In the genomic region with DNA sequence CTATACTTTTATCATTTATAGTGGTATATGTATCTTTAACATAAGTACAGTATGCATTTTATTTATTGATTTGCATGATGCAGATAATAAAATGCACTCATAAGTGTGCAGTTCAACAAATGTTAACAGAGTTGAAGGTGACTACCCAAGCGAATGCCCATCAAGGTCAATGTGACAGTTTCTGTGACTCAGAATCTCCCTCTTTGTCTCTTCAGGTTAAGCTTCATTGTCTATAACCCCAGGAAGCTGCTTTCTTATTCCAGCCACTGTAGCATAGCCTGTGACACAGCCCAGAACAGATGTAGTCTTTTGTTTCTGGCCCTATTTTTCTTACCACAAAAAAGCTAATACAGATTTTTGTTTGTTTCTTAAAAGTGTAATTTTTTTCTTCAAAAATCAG, we compare ENCODE assay signal across 24 mouse cellular contexts.
A peak's percentile ranks its signal among the peaks of the same experiment; 100 is the strongest.
DNase-seq lines count a peak whose midpoint lies in the region; ATAC-seq and TF ChIP-seq lines count a peak whose summit lies in the region.
"Had no signal": no experiment of that assay in that cellular context is flagged by ENCODE, and none has a peak within 500 bp of the region (broad histone marks: within the 10 kb centered on the region; RNA-seq: fewer than 3 reads in every experiment).

No protein-coding gene starts in this region.

- no peak for ATAC-seq in hindbrain, postnatal 0 days
- ATAC-seq: forebrain, embryonic 13.5 days; forebrain, embryonic 16.5 days; intestine, postnatal 0 days had no signal

- H3K36me3 ChIP-seq in hindbrain, embryonic 10.5 days: no peaks in the 10 kb centered on the region
- no peaks in the 10 kb centered on the region for H3K36me3 ChIP-seq in hindbrain, postnatal 0 days (ENCODE audit: insufficient read depth, low read length)
- H3K36me3 ChIP-seq: forebrain, embryonic 10.5 days; heart, embryonic 12.5 days; heart, embryonic 15.5 days had no signal

- no peaks in the 10 kb centered on the region for H3K9me3 ChIP-seq in hindbrain, embryonic 10.5 days
- H3K9me3 ChIP-seq in hindbrain, postnatal 0 days (ENCODE audit: low read length): no peaks in the 10 kb centered on the region
- H3K9me3 ChIP-seq: forebrain, embryonic 10.5 days; forebrain, embryonic 13.5 days; heart, embryonic 12.5 days; heart, embryonic 15.5 days had no signal

- no peak overlapping the region for H3K4me2 ChIP-seq in hindbrain, postnatal 0 days (ENCODE audit: low read depth, low read length)
- H3K4me2 ChIP-seq: forebrain, embryonic 13.5 days; heart, embryonic 12.5 days; heart, embryonic 15.5 days; hindbrain, embryonic 14.5 days had no signal

- H3K27me3 ChIP-seq in hindbrain, embryonic 10.5 days (ENCODE audit: insufficient read depth, poor library complexity, severe bottlenecking): no peaks in the 10 kb centered on the region
- no peaks in the 10 kb centered on the region for H3K27me3 ChIP-seq in hindbrain, postnatal 0 days (ENCODE audit: insufficient read depth, low read length)
- H3K27me3 ChIP-seq: CH12.LX; forebrain, embryonic 13.5 days; heart, embryonic 12.5 days; heart, embryonic 15.5 days had no signal

- no peak for DNase-seq in hindbrain, embryonic 10.5 days (ENCODE audit: low spot score)
- DNase-seq in hindbrain, postnatal 0 days (ENCODE audit: low spot score): no peak
- DNase-seq in Muller cell, postnatal 12 days (ENCODE audit: inconsistent ontology term): peak; percentile 45
- DNase-seq in retina, embryonic 14.5 days (ENCODE audit: low spot score): peak; percentile 61
- no peak for DNase-seq in adrenal gland, adult 8-10 months
- no peak for DNase-seq in layer of hippocampus, adult 9-11 months
- DNase-seq: adrenal gland, postnatal 10 days; adrenal gland, postnatal 36 days; B cell, adult 2 months; cerebellum, adult 18-20 months; cerebellum, adult 9-10 months; cerebellum, postnatal 14 days; gastrocnemius, postnatal 10 days; gastrocnemius, postnatal 36 days; heart, postnatal 10 days; heart, postnatal 36 days had no signal

- no peak overlapping the region for H3K9ac ChIP-seq in hindbrain, postnatal 0 days (replicated peaks; ENCODE audit: low read length)
- H3K9ac ChIP-seq: forebrain, embryonic 13.5 days; heart, embryonic 12.5 days; heart, embryonic 15.5 days; hindbrain, embryonic 14.5 days had no signal

- peaks cover 8% of the 10 kb centered on the region; the same call in 1 of the 2 replicates for H3K4me1 ChIP-seq in hindbrain, embryonic 10.5 days (replicated peaks)
- H3K4me1 ChIP-seq in hindbrain, postnatal 0 days (ENCODE audit: insufficient read depth, low read length): no peaks in the 10 kb centered on the region
- H3K4me1 ChIP-seq: forebrain, embryonic 10.5 days; forebrain, embryonic 13.5 days had no signal

- H3K4me3 ChIP-seq in hindbrain, embryonic 10.5 days: no peak overlapping the region
- no peak overlapping the region for H3K4me3 ChIP-seq in hindbrain, postnatal 0 days (ENCODE audit: low read length)
- H3K4me3 ChIP-seq: forebrain, embryonic 10.5 days; forebrain, embryonic 13.5 days; heart, embryonic 12.5 days; heart, embryonic 15.5 days had no signal

- peak overlapping the region; percentile 66 for H3K27ac ChIP-seq in hindbrain, embryonic 10.5 days
- no peak overlapping the region for H3K27ac ChIP-seq in hindbrain, postnatal 0 days
- H3K27ac ChIP-seq: forebrain, embryonic 10.5 days; forebrain, embryonic 13.5 days; heart, embryonic 15.5 days; hindbrain, embryonic 14.5 days had no signal

- TF ChIP-seq CTCF in hindbrain, postnatal 0 days (IDR thresholded peaks at IDR 0.05; ENCODE audit: low read depth): no peak

- 28% methylated on average over 1 of the region's 1 CpGs for WGBS in hindbrain, embryonic 10.5 days
- 26% methylated on average over 1 of the region's 1 CpGs for WGBS in hindbrain, postnatal 0 days

Comparison
In these comparisons a context has a peak if more than half of its experiments do, and no peak if none do; other contexts are left out.
1. DNase-seq: peak in Muller cell, postnatal 12 days (single experiment) and retina, embryonic 14.5 days (single experiment); none in hindbrain, embryonic 10.5 days (single experiment), hindbrain, postnatal 0 days (single experiment), adrenal gland, adult 8-10 months (single experiment) and layer of hippocampus, adult 9-11 months (single experiment).